Mouse (Mus musculus) heart, embryonic 14.5 days (tissue): ENCODE data around the gene Coa6. TPM values are rescaled to one million over a fixed set of nuclear protein-coding genes. Genes with fewer than 3 reads are reported as not detected.

Experiments
- ATAC-seq: fragments of 200-750 bp; cut with Nextera tagmentation; 2 replicates; pipeline ENCODE4 v1.8.0; 2017; ENCODE audit warnings: low read depth, moderate TSS enrichment; ENCODE audit not compliant: insufficient number of reproducible peaks, insufficient read depth, low FRiP score
- H3K27ac ChIP-seq, 2 experiments: fragments of 200-500 bp in 1 of 2; fragments of 300-500 bp in 1 of 2; sonication (generic) in 1 of 2; replicated peaks in 1 of 2; 2 replicates each; pipeline ENCODE4 v1.5.1; 2012 to 2014; ENCODE audit warnings: low read depth in 2 of 2, low read length in 2 of 2, control low read depth in 1 of 2, mild to moderate bottlenecking in 1 of 2, mixed read lengths in 1 of 2; ENCODE audit not compliant: control insufficient read depth in 1 of 2, insufficient read depth in 1 of 2
- H3K27me3 ChIP-seq: fragments of 300-500 bp; sonication (generic); 2 replicates; pipeline ENCODE4 v1.6.1; 2014; ENCODE audit warnings: mild to moderate bottlenecking, low read length, control low read depth; ENCODE audit not compliant: control insufficient read depth, insufficient read depth
- H3K36me3 ChIP-seq: fragments of 300-500 bp; sonication (generic); 2 replicates; pipeline ENCODE4 v1.6.1; 2014; ENCODE audit warnings: mild to moderate bottlenecking, control low read depth, low read length, mixed read lengths; ENCODE audit not compliant: control insufficient read depth, insufficient read depth
- H3K4me1 ChIP-seq, 2 experiments: fragments of 200-500 bp in 1 of 2; fragments of 300-500 bp in 1 of 2; sonication (generic) in 1 of 2; 2 replicates each; pipeline ENCODE4 v1.6.1; 2012 to 2014; ENCODE audit warnings: low read length in 2 of 2, control low read depth in 1 of 2, mixed read lengths in 1 of 2; ENCODE audit not compliant: control insufficient read depth in 2 of 2, insufficient read depth in 2 of 2
- H3K4me2 ChIP-seq: fragments of 300-500 bp; sonication (generic); 2 replicates; pipeline ENCODE4 v1.6.1; 2014; ENCODE audit warnings: mild to moderate bottlenecking, low read length
- H3K4me3 ChIP-seq, 2 experiments: fragments of 200-500 bp in 1 of 2; fragments of 300-500 bp in 1 of 2; sonication (generic) in 1 of 2; 2 replicates each; pipeline ENCODE4 v1.5.1; 2012 to 2014; ENCODE audit warnings: low read length in 2 of 2, mild to moderate bottlenecking in 2 of 2, control low read depth in 1 of 2, low read depth in 1 of 2, moderate library complexity in 1 of 2; ENCODE audit not compliant: control insufficient read depth in 1 of 2, insufficient read depth in 1 of 2
- H3K9ac ChIP-seq: fragments of 300-500 bp; sonication (generic); 2 replicates; pipeline ENCODE4 v1.6.1; 2014; ENCODE audit warnings: mild to moderate bottlenecking, low read length
- H3K9me3 ChIP-seq: fragments of 300-500 bp; sonication (generic); 2 replicates; pipeline ENCODE4 v1.6.1; 2016; ENCODE audit warnings: low read length, control low read depth; ENCODE audit not compliant: control insufficient read depth
- WGBS: fragments of 180-500 bp; shearing (Covaris S2); extraction: QIAGEN DNeasy Blood & Tissue Kit; methylation state at CpG from one replicate; pipeline ENCODE4 v1.1.7; 2014; 5-methylcytosine and 5-hydroxymethylcytosine counted together
- polyA plus RNA-seq: library from polyadenylated mRNA; unstranded; fragments of >200 nt; fragmentation: Nextera tagmentation; extraction: Ambion mirVana; gene quantifications from 2 replicates; pipeline ENCODE4 v1.2.1, GENCODE M21; 2014

The Coa6 gene
- polyA plus RNA-seq, 1 experiment from 2014 or later, result 61.8 TPM

DNA sequence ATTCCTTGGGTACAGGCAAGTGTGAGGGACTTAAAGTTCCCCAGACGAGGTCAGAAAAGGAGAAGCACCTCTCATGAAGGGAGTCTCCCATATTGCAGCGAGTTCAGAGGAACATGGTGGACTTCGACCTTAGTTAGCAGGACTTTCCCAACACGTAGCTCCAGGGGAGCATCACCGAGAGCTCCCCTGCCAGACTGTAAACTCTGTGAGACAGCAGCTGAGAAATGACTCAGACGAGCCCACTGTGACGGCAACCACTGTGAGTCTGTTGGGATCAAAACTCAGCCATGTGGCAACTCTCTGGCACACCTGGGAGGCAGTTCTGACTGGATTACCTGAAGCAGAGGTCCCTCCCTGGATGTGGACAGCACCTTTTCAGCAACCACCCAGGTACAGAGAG lies 41.8 kb downstream of the Coa6 start:
- Histone ChIP-seq H3K36me3 (peaks cover 65% of the 10 kb centered on the region), H3K4me3 (no peak overlapping the region), H3K4me2 (no peak overlapping the region), H3K9me3 (no peaks in the 10 kb centered on the region), H3K4me1 (no peaks in the 10 kb centered on the region), H3K27ac (no peak overlapping the region), H3K27me3 (no peaks in the 10 kb centered on the region), H3K9ac (no peak overlapping the region)
- no peak for ATAC-seq
- 84% methylated on average over 7 of the region's 7 CpGs for WGBS

DNA sequence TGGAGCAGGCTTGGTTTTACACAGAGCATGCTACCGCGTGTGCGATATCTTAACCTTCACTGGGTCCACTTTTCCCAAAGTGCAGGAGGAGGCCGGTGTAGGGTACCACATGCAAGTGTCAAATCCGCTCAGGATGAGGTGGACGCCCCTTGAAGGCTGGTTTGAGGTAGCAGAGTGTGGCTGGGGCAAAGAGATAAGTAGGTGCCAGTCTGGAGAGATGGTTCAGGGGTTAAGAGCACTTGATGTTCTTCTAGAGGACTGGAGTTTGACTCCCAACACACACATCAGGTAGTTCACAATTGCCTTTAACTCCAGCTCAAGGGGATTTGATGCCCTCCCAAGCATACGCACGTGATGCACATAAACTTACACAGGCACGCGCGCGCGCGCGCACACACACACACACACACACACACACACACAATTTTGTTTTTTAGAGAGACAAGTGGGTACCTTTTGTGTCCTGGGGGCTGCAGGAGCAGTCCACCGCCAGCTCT lies 51.5 kb downstream of the Coa6 start:
- H3K36me3 ChIP-seq, result peaks cover 22% of the 10 kb centered on the region
- H3K27me3 ChIP-seq, result peaks cover 7% of the 10 kb centered on the region; the same call in 1 of the 2 replicates
- peak overlapping the region in 1 of 2 experiments; percentile 82; a peak in 2 of 4 replicates for H3K27ac ChIP-seq
- peak overlapping the region; percentile 94 for H3K4me2 ChIP-seq
- peak overlapping the region; percentile 86 for H3K9ac ChIP-seq
- H3K4me1 ChIP-seq, result peaks cover 6 to 12% of the 10 kb centered on the region in 2 experiments
- no peaks in the 10 kb centered on the region for H3K9me3 ChIP-seq
- WGBS, result 11% methylated on average over 16 of the region's 16 CpGs
- peak overlapping the region; percentile 57 to 91 for H3K4me3 ChIP-seq
- no peak for ATAC-seq

DNA sequence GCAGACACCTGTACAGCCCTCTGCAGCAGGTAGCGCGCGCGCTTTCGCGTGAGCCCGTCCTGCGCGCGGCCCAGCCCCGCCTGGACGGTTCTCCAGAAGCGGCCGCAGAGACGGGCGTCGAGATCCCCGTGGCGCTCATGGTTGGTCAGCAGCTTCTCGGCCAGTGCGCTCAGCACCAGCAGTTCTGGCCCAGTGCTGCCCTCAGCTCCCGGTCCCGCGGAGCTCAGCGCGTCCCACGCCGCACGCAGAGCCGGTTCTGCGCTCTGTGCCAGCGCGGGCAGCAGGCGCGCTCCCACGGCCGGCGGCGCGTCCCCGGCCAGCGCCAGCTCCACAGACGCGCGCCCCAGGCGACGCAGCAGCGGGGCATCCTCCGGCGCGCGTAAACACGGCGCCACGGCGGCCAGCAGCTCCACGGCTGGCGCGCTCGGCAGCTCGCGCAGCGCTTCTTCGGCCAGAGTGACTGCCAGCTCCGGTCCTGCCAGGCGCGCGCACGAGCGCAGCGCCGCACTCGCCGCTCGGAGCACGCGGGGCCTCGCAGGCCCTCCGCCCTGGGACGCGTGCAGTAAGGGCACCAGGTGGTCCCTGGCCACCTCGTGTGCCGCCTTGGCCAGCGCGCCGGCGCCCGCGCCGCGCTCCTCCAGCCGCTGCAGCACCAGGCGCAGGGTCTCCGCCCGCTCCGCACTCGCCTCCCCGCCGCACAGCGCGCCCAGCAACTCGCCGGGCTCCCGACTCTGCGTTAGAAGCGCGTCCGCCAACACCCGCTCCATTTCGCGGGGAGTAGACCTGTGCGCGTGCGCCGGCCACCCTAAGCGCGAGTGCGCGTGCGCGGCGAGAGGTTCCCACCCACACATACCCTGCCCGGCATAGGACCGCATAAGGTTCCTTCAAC lies 52.2 kb downstream of the Coa6 start, which contains the start of gene Tarbp1:
Gene Tarbp1 (minus strand): TSS at position 767 of the 889 bp plus-strand sequence.
- peaks cover 6 to 12% of the 10 kb centered on the region in 2 experiments for H3K4me1 ChIP-seq
- WGBS, result under 1% methylated on average over 121 of the region's 124 CpGs
- peaks cover 7% of the 10 kb centered on the region; the same call in 1 of the 2 replicates for H3K27me3 ChIP-seq
- peak; percentile 93 for ATAC-seq
- peaks cover 16% of the 10 kb centered on the region for H3K36me3 ChIP-seq
- peak within 1 kb of the TSS; percentile 37 to 82; a peak in 3 of 4 replicates for H3K27ac ChIP-seq
- H3K9ac ChIP-seq, result peak within 1 kb of the TSS; percentile 86
- no peaks in the 10 kb centered on the region for H3K9me3 ChIP-seq
- H3K4me3 ChIP-seq, result peak within 1 kb of the TSS; percentile 57 to 91
- peak within 1 kb of the TSS; percentile 94 for H3K4me2 ChIP-seq

Other genes starting within 250 kb of the Coa6 start
- not detected in 2 replicates for gene Slc35f3, start 124.0 kb upstream of the Coa6 start, polyA plus RNA-seq
- gene Tarbp1, start 52.5 kb downstream of the Coa6 start, polyA plus RNA-seq, result 2.1 and 2.3 TPM in 2 replicates
- gene Irf2bp2, start 171.5 kb downstream of the Coa6 start, polyA plus RNA-seq, result 8.1 and 9.1 TPM in 2 replicates